Mouse (Mus musculus): ENCODE results near the gene Csmd2.

- TF ChIP-seq MAFK (IDR thresholded peaks at IDR 0.05; ENCODE audit: insufficient read depth, low read depth, low read length) (no peak), HCFC1 (IDR thresholded peaks at IDR 0.05; ENCODE audit: borderline replicate concordance, insufficient read depth, low read length) (no peak)
These were observed 65.0 kb downstream of the Csmd2 start for GRCm38 (mm10) chr4:128052701-128053100.
